Mouse (Mus musculus): Measurements from ENCODE around the gene Cdk12.

Gene Cdk12

DNA sequence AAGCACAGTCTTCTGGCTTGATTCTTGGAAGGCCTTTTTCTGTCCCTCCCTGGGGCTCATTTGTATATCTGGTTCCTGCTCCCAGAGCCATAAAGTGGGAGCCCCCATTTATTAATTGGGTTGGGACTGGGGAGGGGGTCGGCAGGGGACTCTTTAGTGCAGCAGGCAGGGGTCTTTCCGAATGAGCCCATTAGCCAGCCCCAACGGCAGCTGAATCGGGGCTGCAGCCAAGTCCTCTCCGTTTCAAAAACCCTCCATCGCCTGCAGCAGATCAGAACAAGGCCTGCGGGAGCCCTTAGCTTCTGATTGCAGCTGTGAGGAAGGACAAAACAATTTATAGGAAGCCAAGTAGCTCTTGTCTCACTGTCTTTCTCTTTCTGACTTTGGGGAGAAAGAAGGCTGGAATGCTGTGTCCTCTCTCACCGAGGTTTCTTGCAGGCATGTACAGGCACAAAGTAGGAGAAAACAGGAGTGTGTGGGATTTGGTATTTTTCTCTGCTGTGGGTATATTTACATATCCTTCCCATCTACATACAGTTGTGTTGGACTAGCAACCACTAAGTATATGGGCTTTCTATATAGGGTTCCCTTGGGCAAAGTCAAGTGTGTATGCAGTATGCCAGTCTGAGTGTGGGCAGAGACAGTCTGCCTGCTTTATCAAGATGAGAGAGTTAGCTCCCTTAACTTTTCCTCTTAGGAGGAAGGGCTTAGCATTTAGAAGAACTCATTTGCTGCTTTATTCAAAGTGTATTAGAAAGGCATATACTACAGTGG is 58.0 kb downstream of the Cdk12 start:
- DNase-seq = no peak

DNA sequence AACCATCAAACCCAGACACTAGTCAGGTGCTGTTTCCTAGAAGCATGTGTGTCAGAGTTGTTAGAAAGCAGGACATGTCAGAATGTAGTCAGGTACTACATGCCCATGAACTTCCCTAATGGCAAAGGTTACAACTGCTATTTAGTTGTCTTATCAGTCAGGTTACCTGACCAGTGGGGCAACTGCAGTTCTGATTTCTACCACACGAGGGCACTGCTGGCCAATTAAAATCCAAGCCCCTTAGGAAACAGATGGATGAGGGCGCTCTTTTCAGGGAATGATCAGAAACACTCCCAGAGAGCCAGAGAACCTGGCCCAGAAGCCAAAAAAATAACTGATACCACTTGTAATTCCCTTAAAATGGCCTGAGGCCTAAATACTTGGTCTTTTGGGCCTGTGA is 62.2 kb downstream of the Cdk12 start:
- DNase-seq = peak; percentile 75

DNA sequence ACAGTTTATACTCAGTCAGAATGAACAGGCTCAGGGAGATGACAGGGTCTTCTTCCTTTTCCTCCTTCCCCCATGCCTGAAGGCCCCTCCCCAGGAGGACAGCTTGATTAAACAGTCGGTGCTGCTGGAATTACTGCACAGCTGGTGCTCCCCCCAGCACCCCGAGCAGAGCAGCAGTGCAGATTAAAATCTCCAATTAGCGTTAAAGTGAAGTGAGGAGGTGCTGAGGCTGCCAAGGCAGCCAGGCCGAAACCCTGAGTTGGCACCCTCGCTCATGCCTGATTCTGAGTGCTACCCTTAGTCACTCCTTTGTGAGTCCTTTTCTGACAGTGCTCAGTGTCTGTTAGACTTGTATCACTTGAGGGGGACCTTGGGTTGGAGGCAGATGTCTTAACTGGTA is 63.0 kb downstream of the Cdk12 start:
- no peak for DNase-seq

DNA sequence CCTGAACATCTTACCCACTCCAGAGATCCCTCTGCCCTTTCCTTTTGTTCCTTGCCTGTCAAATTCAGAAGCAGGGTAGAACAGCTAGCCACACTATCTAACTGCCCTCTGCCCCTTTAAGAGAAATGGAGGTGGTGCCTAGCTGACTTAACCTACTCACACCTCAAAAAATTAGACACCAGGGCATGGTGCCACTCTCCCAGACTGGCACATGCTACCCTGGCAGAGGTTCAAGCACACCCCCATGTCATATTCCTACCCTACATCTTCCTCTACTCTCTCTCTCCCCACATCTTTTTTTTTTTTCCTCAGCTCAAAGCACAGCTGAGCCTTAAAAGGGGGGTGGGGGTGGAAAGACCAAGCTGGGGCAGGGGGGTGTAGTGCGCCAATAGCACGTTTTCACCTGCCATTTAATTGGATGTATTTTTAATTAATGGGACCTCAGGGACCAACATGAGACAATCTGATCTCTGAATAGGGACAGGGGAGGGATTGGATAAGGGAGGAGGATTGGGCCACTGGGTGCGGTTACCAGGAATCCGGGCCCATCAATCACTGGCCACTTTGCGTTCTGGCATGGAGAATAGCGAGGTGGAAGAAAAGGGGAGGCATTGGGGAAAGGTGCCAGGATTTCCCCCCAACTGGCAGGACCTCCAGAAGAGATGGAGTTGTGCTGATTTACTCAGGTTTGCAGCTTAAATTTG is 64.0 kb downstream of the Cdk12 start:
- no peak for DNase-seq

DNA sequence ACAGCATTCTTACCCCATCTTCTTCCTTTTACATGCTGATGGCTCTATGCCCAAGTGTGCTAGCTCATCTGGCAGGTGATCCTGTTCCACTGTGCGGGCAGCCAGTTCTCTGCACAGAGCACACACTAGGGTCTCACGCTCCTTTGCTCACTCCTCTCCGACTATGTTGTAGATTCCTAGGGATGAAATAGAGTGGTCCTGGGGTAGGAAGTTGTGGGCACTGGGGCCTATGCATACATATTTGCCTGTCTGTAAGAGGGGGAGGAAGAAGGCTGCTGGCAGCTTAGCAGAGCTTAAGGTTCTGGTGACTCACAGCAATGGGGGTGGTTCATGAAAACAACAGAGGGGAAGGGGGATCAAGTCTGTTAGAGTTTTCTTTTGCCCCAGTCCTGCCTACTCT is 67.2 kb downstream of the Cdk12 start:
- DNase-seq = peak; percentile 71

DNA sequence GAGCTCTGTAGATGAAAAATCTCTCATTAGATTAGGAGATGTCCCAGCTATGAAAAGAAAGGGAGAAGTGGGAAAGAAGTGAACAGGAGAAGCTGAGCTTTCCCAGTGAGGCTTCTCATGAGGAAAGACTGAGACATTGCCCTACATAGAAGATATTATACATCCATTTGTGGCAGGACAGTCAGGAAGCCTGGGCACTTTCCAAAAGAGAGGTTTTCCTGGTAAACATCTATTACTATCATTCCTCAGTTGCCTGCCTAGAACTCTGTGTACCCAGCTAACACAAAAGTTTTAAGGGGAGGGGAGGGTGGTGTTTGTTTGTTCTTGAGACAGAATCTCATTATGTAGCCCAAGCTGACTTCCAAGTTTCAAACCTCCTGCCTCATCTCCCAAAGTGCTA is 67.6 kb downstream of the Cdk12 start:
- no peak for DNase-seq

DNA sequence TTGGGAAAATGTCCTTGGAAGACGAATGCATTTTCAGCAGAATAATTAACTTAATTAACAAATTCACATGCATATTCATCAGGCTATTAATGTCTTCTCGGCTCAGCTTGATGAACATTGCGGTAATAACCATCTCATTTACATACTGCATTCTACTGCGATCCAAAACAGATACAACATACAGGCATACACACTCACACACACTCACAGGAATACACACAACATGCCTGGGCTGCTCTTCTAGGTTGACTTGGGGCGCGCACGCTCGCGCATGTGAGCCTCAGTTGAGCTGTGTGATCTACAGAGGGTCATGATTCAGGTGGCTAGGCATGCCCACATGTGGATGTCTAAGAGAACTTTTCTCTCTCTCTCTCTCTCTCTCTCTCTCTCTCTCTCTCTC is 80.9 kb downstream of the Cdk12 start:
- no peak for DNase-seq

DNA sequence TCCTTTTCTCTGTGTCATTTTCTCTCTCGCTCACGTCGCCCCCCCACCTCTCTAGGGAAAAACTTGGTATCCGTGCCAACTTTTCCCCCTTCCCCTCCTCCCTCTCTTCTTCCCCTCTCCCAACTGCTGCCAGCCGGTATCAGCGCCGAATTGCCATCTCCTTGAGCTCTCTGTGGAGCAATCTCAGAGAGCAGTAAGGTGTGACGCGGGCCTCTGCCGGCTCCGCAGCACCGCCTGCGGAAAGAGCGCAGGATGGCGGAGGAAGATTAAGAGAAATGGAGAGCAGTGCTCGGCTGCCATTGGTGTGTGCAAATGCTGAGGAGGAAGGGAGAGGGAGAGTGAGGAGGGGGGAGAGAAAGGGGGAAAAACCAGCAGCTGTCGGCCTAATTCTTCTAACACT is 81.4 kb downstream of the Cdk12 start:
- DNase-seq = no peak

DNA sequence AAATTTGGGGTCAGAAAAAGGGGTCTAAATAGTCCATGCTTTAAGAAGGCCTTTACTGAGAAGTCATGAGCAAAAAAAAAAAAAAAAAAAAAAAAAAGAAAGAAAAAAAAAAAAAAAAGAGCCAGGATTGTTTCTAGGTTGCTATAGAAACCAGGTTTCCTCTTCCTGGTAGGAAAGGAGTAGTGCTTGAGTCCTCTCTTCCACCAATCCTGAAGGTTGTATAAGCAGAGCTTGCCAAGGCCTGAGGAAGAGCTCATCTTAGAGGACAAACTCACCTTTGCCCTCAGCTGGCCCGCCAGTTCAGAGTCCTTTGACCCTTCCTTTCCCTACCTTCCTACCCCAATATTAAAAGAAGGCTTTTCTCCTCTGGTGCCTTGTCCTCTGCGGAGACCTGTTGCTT is 82.5 kb downstream of the Cdk12 start:
- DNase-seq = no peak

DNA sequence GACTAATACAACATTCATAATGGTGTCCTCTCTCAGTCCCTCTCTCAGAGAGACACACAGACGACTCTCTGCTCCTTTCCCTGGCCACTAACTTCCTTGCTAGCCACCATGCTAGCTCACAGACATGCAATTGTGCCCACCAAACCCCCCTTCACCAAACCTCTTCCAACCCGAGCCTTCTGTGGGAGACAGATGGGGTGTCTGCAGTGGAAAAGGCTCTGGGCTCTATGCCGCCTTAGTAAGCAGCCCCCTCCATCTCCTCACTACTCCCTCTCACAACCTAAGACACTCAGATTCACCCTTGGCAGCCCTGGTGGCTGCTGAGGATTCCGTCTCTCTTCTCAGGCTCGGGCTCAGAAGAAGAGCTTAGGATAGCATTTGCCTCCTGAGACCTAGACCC is 84.7 kb downstream of the Cdk12 start:
- DNase-seq = no peak

DNA sequence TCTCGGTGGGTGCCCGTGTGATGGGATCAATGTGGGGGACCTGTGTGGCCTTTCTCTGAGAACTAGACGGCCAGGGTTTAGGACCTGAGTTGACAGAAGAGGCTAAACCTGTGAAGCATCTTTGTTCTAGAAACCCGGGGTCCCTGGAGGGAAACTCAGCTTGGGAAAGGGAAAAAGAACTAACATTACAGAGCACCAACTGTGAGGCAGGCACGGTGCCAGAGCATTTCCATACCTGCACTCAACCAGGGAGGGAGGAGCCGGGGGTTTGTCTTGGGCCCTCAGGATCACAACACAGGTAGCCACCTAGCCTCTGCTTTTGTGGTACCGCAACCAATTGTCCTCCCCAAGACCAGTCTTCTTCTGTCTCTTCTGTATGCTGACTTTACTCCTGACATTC is 85.1 kb downstream of the Cdk12 start:
- DNase-seq = peak; percentile 24

DNA sequence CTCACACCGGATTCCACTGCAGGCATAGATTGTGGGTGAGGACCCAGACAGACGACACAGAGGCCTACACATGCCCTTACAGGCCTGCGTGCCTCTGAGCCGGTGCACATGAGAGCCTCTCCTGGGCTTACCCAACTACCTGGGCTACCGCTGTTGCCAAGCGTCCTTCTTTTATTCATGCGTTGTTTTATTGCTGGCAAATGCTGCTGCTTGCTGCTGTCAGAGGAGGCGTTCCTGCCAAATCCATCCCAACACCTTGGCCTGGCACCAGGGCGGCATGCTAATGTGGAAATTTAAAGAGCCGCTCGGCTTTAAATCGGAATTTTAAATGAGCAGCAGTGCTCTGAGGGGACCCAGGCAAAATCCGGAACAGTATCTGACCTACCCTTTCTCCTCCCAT is 87.0 kb downstream of the Cdk12 start:
- DNase-seq = peak; percentile 27

DNA sequence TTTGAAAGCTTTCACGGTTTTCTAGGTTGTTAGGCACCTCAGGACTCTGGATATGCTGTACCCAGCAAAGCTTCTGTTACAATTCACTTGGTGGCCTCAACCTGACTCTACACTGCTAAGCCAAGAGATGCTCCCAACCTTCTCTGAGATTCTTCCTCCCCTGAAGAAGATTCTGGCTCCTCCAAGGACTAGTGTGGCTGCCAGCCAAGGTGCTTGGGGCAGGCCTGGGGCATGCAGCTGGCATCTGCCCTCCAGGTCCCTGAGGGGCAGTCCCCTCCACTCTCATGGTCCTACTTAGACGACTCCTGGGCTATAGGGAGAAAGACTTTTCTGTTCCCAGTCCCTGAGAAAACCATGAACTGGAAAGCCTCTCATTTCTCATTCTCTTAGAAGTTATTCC is 88.0 kb downstream of the Cdk12 start:
- DNase-seq = no peak

DNA sequence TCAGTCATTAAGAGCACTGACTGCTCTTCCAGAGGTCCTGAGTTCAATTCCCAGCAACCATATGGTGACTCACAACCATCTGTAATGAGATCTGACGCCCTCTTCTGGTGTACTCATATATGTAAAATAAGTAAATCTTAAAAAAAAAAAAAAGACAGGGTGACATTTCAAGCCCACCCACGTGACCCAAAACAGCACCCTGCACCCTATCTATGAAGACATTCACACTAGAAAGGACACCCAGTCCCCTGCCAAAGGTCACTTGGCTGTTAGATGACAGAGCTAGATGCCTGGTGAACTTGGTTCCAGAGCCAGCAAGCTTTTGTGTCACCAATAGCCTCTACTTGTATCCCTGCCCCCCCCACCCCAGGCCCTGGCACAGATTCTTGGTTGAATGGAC is 90.2 kb downstream of the Cdk12 start:
- DNase-seq = no peak

DNA sequence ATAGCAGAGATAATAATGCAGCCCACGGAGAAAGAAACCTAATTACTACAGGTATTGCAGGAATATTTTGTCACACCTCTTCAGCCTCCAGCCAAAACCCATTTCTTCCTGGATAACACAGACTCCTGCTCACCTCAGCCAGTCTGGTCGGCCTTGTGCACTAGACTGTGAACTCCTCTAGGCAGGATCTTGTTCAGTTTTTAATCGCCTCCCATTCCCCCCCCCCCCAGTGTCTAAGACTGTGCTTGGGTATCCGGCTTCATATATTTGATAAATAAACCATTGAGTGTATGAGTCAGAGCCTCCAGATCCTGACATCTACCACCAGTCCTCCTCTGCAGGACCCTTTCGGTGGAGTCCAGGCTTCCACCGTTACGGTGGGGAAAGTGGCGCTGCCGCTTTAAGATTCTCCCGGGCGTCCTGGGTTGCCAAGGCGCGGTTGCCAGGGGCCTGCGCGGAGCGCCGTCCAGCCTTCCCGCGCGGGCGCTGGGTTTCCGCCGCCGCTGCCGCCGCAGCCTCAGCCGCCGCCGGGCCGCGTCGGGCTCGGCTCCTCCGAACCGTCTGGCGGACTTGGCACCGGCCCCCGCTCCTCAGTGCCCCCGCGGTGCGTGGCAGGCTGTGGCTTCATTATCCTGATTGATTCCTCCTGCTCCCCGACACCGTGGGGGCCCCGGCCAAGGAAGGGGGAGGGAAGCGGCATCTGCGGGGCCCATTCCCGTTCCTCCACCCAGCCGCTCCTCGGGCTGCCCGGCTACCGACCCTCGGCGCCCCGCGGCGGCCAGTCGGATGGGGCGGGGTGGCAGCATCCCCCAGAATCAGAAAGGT is 91.5 kb downstream of the Cdk12 start:
- peak; percentile 87 for DNase-seq

DNA sequence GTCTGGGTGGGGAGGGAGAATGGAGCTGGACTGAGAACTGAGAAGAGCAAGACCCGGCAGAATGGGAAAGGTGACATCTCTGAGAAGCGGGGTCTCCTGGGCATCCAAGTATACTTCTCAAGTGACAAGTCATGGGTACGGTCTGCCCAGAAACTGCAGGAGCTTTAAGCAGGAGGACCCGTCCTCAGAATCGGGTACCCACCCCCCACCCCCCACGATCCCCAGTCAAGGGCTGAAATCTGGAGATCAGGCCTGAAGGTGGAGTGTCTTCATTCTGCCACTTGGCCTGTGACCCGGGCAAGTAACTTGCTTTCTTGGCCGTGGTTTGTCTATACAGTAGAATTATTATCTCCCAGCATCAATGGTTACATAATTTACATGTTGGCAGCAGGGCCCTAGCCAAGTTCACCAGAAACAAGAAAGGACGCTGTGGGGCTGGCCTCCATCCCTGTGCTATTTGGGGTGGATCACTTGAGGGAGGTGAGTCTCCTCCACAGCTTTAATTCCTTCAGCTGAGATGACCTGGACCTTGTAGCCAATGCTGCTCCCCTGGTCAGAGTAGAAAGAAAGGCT is 92.2 kb downstream of the Cdk12 start:
- DNase-seq = peak; percentile 36

DNA sequence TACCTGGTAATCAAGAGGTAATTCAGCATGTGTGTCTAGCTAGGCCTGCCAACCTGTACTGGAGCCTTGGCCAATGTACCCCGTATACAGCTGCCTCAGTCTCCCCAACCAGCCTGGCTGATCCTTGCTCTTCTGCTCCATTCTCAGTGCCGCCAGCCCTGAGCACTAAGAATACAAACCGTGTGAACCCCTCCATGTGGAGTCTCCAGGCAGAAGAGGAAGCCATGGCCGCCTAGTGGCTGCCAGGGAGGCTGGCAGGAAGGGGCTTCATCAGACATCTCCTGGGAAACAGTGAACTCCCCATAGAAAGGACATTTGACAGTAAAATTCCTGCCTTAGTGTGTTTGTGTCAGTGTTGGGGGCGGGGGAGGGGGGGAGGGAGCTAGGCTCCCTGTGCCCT is 93.4 kb downstream of the Cdk12 start:
- peak; percentile 63 for DNase-seq

DNA sequence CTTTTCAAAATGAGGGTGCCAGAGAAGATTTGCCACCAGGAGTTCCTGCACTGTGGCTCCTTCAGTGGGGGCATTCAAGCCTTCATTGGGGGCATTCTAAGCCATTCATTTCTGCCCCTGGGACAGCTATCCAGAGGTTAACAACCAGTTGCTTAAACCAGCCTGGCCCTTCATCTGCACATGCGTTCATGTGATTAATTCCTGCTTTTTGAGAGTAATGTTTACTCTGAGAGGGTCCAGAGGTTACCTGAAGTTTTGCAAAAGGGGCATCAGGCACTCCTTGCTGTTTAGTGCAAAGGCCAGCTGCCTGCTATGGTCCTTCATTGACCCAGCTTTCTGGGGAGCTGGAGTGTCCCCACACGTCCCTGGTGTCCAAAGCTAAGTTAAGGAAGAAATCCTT is 94.1 kb downstream of the Cdk12 start:
- DNase-seq = no peak

DNA sequence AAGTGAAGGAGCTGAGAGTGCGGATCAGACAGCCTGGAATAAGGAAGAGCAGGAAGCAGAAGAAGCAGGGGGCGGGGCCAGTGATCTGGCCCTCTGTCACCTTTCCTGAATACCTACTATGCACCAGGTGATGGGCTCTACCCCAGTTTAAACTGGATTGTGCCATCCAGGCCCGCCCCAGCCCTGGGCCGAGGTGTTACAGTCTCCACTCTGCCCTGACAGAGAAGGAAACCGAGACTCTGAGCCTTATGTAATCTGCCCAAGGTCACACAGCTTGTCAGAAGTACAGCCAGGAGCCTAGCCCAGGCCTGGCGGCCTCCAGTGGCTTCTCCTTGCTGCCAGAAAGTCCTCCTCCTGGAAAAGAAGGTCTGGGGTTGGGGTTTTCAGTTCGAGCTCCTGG is 94.9 kb downstream of the Cdk12 start:
- DNase-seq = no peak

DNA sequence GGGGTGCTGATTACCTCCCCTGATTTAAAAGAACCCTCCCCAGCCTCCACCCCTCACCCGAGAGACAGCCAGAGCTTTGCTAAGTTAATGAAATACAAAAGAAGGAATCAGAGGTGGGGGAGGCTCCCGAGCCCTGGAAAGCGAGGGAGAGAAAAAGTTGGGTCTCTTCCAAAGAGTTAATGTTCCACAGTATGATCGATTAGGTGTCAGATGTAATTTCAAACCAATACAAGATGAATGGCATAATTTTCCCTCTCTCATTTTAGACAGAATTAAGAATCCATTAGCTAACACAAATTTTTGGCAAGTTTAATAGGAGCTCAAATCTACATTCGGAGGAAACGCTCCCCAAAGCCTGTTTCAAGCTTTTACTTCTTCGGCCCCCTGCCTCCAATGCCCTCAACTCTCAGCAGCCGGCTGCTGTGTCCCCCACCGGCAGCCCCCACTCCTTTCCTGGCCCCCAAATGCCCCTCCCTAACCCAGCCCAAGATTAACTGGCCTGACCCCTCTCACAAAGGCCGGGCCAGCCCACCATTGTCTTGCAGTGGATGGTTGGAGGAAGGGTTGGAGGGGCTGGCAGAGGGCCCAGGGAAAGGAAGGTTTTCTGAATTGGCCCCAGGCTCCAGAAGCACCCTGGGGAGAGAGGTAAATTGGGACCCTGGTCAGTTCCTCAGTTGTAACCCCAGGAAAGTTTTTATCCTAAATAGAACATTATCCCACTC is 95.8 kb downstream of the Cdk12 start:
- DNase-seq = no peak

DNA sequence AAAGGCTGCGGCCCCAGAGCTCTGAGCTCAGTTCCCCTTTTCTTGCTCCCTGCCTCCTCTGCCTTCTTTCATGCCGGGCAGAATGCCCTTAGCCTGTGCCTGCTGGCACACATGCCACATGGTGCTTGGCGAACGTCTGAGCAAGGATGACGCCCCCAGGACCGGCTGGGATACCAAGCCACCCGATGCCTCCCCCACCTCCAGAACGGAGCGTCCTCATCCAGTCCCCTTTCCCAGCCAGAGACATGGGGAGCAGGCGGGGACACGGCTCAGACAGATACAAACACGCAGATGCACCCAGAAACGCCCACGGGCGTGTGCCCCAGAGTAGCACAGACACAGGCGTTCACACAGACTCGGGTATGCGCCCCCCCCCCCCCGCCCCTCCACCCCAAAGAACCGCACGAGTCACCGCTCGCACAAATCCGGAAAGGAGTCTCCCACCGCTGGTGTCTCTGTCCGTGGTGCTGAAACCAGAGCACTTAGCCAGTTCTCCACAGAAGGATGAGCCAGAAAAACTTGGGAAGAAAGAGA is 111.0 kb downstream of the Cdk12 start:
- peak; percentile 63 for DNase-seq

DNA sequence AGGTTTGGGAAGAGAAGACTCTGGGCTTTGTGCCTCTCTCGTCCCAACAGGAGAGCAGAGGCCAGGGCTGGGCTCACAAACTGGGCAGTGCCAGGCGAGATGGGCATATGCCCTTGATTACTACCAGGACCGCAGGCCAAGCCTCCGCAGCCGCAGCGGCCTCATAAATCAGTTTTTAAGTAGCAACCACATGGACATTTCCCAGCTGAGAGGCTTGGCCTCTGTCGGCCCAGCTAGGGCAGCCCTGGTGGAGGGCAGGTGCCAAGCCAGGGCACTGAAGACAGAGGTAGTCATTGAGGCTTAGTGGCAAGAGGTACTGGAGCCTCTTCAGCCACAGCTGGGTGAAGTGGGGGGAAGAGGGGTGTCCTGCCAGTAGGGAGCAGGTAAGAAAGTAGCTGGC is 114.6 kb downstream of the Cdk12 start:
- no peak for DNase-seq

Data from right cerebral cortex, postnatal 25 days (tissue).